Mouse (Mus musculus): ENCODE results near the gene Fan1. TPM values are rescaled to one million over a fixed set of nuclear protein-coding genes. Genes with fewer than 3 reads are reported as not detected.

Fan1 gene
- total RNA-seq (2021), result 1 to 10 TPM; 9.4 to 10.0 TPM

- DNase-seq (ENCODE audit: low spot score in 2 of 2), result peak; percentile 86 to 93
- intact Hi-C loops (cut with DNase I), result loop anchor here (5.0 kb wide), 1 partner anchor 368 kb away; no protein-coding TSS in a partner anchor
These were observed at the start of gene Fan1 for GRCm38 (mm10) chr7:64373830-64374562. Gene Fan1, minus strand, starts transcription at chr7:64374095.

- intact Hi-C loops (cut with DNase I), result no loop called here
- DNase-seq (ENCODE audit: low spot score in 2 of 2), result no peak
These were observed 30.1 kb upstream of the Fan1 start for GRCm38 (mm10) chr7:64403989-64404388.

GRCm38 (mm10) chr7:64402452-64402851 lies 28.6 kb upstream of the Fan1 start:
- intact Hi-C loops (cut with DNase I), result no loop called here
- DNase-seq (ENCODE audit: low spot score in 2 of 2), result no peak

- intact Hi-C loops (cut with DNase I), result no loop called here
These were observed 26.8 kb upstream of the Fan1 start for GRCm38 (mm10) chr7:64400725-64401124.

GRCm38 (mm10) chr7:64392819-64393151 lies 18.9 kb upstream of the Fan1 start:
- DNase-seq (ENCODE audit: low spot score in 2 of 2), result no peak
- intact Hi-C loops (cut with DNase I), result loop anchor here (5.0 kb wide), 1 partner anchor 350 kb away; no protein-coding TSS in a partner anchor

More at GRCm38 (mm10) chr7:64400725-64401124, 26.8 kb upstream of the Fan1 start:
- no peak for DNase-seq (ENCODE audit: low spot score in 2 of 2)

GRCm38 (mm10) chr7:64392122-64392818 lies 18.4 kb upstream of the Fan1 start, which contains the start of the genes Mphosph10 and Mcee:
Gene Mphosph10, minus strand, starts transcription at chr7:64392268.
Gene Mcee, plus strand, starts transcription at chr7:64392607.
- peak; percentile 92 to 95 for DNase-seq (ENCODE audit: low spot score in 2 of 2)
- intact Hi-C loops (cut with DNase I), result loop anchor here (5.0 kb wide), 1 partner anchor 350 kb away; no protein-coding TSS in a partner anchor

GRCm38 (mm10) chr7:64391479-64391878 lies 17.6 kb upstream of the Fan1 start:
- DNase-seq (ENCODE audit: low spot score in 2 of 2), result no peak
- intact Hi-C loops (cut with DNase I), result loop anchor here (5.0 kb wide), 1 partner anchor 351 kb away; no protein-coding TSS in a partner anchor

GRCm38 (mm10) chr7:64373147-64373829 lies 607 bp downstream of the Fan1 start:
- DNase-seq (ENCODE audit: low spot score in 2 of 2), result no peak
- intact Hi-C loops (cut with DNase I), result loop anchor here (5.0 kb wide), 1 partner anchor 369 kb away; no protein-coding TSS in a partner anchor

- intact Hi-C loops (cut with DNase I), result loop anchor here (5.0 kb wide), 1 partner anchor 370 kb away; no protein-coding TSS in a partner anchor
- DNase-seq (ENCODE audit: low spot score in 2 of 2), result no peak
These were observed 1.7 kb downstream of the Fan1 start for GRCm38 (mm10) chr7:64371940-64372878.

- intact Hi-C loops (cut with DNase I), result loop anchor here (5.0 kb wide), 1 partner anchor 372 kb away; no protein-coding TSS in a partner anchor
- no peak for DNase-seq (ENCODE audit: low spot score in 2 of 2)
These were observed 4.1 kb downstream of the Fan1 start for GRCm38 (mm10) chr7:64369841-64370240.

GRCm38 (mm10) chr7:64365863-64366262 lies 8.0 kb downstream of the Fan1 start:
- intact Hi-C loops (cut with DNase I), result no loop called here
- DNase-seq (ENCODE audit: low spot score in 2 of 2), result no peak

GRCm38 (mm10) chr7:64360586-64360945 lies 13.3 kb downstream of the Fan1 start:
- intact Hi-C loops (cut with DNase I), result no loop called here
- DNase-seq (ENCODE audit: low spot score in 2 of 2), result peak; percentile 38 to 60

GRCm38 (mm10) chr7:64359943-64360585 lies 13.8 kb downstream of the Fan1 start:
- intact Hi-C loops (cut with DNase I), result no loop called here
- no peak for DNase-seq (ENCODE audit: low spot score in 2 of 2)

- no peak for DNase-seq (ENCODE audit: low spot score in 2 of 2)
- intact Hi-C loops (cut with DNase I), result no loop called here
These were observed 15.2 kb downstream of the Fan1 start for GRCm38 (mm10) chr7:64358666-64359065.

GRCm38 (mm10) chr7:64357405-64357804 lies 16.5 kb downstream of the Fan1 start:
- peak; percentile 51 to 67 for DNase-seq (ENCODE audit: low spot score in 2 of 2)
- intact Hi-C loops (cut with DNase I), result no loop called here

- intact Hi-C loops (cut with DNase I), result no loop called here
These were observed 17.2 kb downstream of the Fan1 start for GRCm38 (mm10) chr7:64356661-64357060.

GRCm38 (mm10) chr7:64354206-64354605 lies 19.7 kb downstream of the Fan1 start:
- intact Hi-C loops (cut with DNase I), result no loop called here
- DNase-seq (ENCODE audit: low spot score in 2 of 2), result no peak

More at GRCm38 (mm10) chr7:64356661-64357060, 17.2 kb downstream of the Fan1 start:
- DNase-seq (ENCODE audit: low spot score in 2 of 2), result no peak

- intact Hi-C loops (cut with DNase I), result no loop called here
- peak; percentile 60 to 77 for DNase-seq (ENCODE audit: low spot score in 2 of 2)
These were observed 22.8 kb downstream of the Fan1 start for GRCm38 (mm10) chr7:64351087-64351486.
